Mouse (Mus musculus): Measurements from ENCODE around the gene Cnbd2.

Gene Cnbd2

GRCm38 (mm10) chr2:156348812-156349211 is 36.7 kb downstream of the Cnbd2 start:
- peaks cover 18% of the 10 kb centered on the region for H3K4me1 ChIP-seq (replicated peaks; ENCODE audit: low read depth, low read length)
- peaks cover 16% of the 10 kb centered on the region for H3K27me3 ChIP-seq (ENCODE audit: insufficient read depth, low read length)
- no peaks in the 10 kb centered on the region for H3K9me3 ChIP-seq (ENCODE audit: low read length)
- H3K4me3 ChIP-seq (replicated peaks; ENCODE audit: low read length) = no peak overlapping the region
- no peaks in the 10 kb centered on the region for H3K36me3 ChIP-seq (ENCODE audit: insufficient read depth, low read length)
- no peak for TF ChIP-seq POU5F1 (IDR thresholded peaks at IDR 0.05; ENCODE audit: borderline replicate concordance, low read length)
- TF ChIP-seq NANOG (IDR thresholded peaks at IDR 0.05; ENCODE audit: borderline replicate concordance, low read length) = no peak
- no peak for TF ChIP-seq CTCF (conservative IDR thresholded peaks at IDR 0.05; ENCODE audit: low read length)

- H3K4me1 ChIP-seq (replicated peaks; ENCODE audit: low read depth, low read length) = peaks cover 14% of the 10 kb centered on the region
- H3K4me3 ChIP-seq (replicated peaks; ENCODE audit: low read length) = no peak overlapping the region
- peaks cover 16% of the 10 kb centered on the region for H3K27me3 ChIP-seq (ENCODE audit: insufficient read depth, low read length)
- H3K36me3 ChIP-seq (ENCODE audit: insufficient read depth, low read length) = no peaks in the 10 kb centered on the region
- H3K9me3 ChIP-seq (ENCODE audit: low read length) = no peaks in the 10 kb centered on the region
- TF ChIP-seq CTCF (conservative IDR thresholded peaks at IDR 0.05; ENCODE audit: low read length) (no peak), NANOG (IDR thresholded peaks at IDR 0.05; ENCODE audit: borderline replicate concordance, low read length) (no peak), POU5F1 (IDR thresholded peaks at IDR 0.05; ENCODE audit: borderline replicate concordance, low read length) (no peak)
These were observed 37.3 kb downstream of the Cnbd2 start for GRCm38 (mm10) chr2:156349286-156349848.

- Histone ChIP-seq H3K4me1 (replicated peaks; ENCODE audit: low read depth, low read length) (0 out of 2 replicates have a peak, but pooled peaks cover 7% of the 10 kb centered on the region), H3K4me3 (replicated peaks; ENCODE audit: low read length) (no peak overlapping the region), H3K36me3 (ENCODE audit: insufficient read depth, low read length) (no peaks in the 10 kb centered on the region), H3K27me3 (ENCODE audit: insufficient read depth, low read length) (peaks cover 16% of the 10 kb centered on the region), H3K9me3 (ENCODE audit: low read length) (no peaks in the 10 kb centered on the region)
- TF ChIP-seq NANOG (IDR thresholded peaks at IDR 0.05; ENCODE audit: borderline replicate concordance, low read length) = no peak
- no peak for TF ChIP-seq POU5F1 (IDR thresholded peaks at IDR 0.05; ENCODE audit: borderline replicate concordance, low read length)
- TF ChIP-seq CTCF (conservative IDR thresholded peaks at IDR 0.05; ENCODE audit: low read length) = peak; percentile 83
These were observed 39.1 kb downstream of the Cnbd2 start for GRCm38 (mm10) chr2:156351243-156351642.

GRCm38 (mm10) chr2:156352413-156353165 is 40.5 kb downstream of the Cnbd2 start:
- Histone ChIP-seq H3K27me3 (ENCODE audit: insufficient read depth, low read length) (peaks cover 16% of the 10 kb centered on the region), H3K4me1 (replicated peaks; ENCODE audit: low read depth, low read length) (0 out of 2 replicates have a peak, but pooled peaks cover 7% of the 10 kb centered on the region), H3K9me3 (ENCODE audit: low read length) (no peaks in the 10 kb centered on the region), H3K36me3 (ENCODE audit: insufficient read depth, low read length) (no peaks in the 10 kb centered on the region), H3K4me3 (replicated peaks; ENCODE audit: low read length) (no peak overlapping the region)
- TF ChIP-seq CTCF (conservative IDR thresholded peaks at IDR 0.05; ENCODE audit: low read length) (no peak), POU5F1 (IDR thresholded peaks at IDR 0.05; ENCODE audit: borderline replicate concordance, low read length) (no peak), NANOG (IDR thresholded peaks at IDR 0.05; ENCODE audit: borderline replicate concordance, low read length) (no peak)

- no peak for TF ChIP-seq NANOG (IDR thresholded peaks at IDR 0.05; ENCODE audit: borderline replicate concordance, low read length)
- TF ChIP-seq CTCF (conservative IDR thresholded peaks at IDR 0.05; ENCODE audit: low read length) = no peak
- TF ChIP-seq POU5F1 (IDR thresholded peaks at IDR 0.05; ENCODE audit: borderline replicate concordance, low read length) = no peak
- Histone ChIP-seq H3K4me1 (replicated peaks; ENCODE audit: low read depth, low read length) (0 out of 2 replicates have a peak, but pooled peaks cover 7% of the 10 kb centered on the region), H3K27me3 (ENCODE audit: insufficient read depth, low read length) (peaks cover 16% of the 10 kb centered on the region), H3K4me3 (replicated peaks; ENCODE audit: low read length) (no peak overlapping the region), H3K36me3 (ENCODE audit: insufficient read depth, low read length) (no peaks in the 10 kb centered on the region), H3K9me3 (ENCODE audit: low read length) (no peaks in the 10 kb centered on the region)
These were observed 41.2 kb downstream of the Cnbd2 start for GRCm38 (mm10) chr2:156353265-156353692.

GRCm38 (mm10) chr2:156356031-156356430 is 43.9 kb downstream of the Cnbd2 start:
- no peaks in the 10 kb centered on the region for H3K27me3 ChIP-seq (ENCODE audit: insufficient read depth, low read length)
- H3K9me3 ChIP-seq (ENCODE audit: low read length) = no peaks in the 10 kb centered on the region
- no peak overlapping the region for H3K4me3 ChIP-seq (replicated peaks; ENCODE audit: low read length)
- 0 out of 2 replicates have a peak, but pooled peaks cover 7% of the 10 kb centered on the region for H3K4me1 ChIP-seq (replicated peaks; ENCODE audit: low read depth, low read length)
- TF ChIP-seq CTCF (conservative IDR thresholded peaks at IDR 0.05; ENCODE audit: low read length) (no peak), NANOG (IDR thresholded peaks at IDR 0.05; ENCODE audit: borderline replicate concordance, low read length) (no peak), POU5F1 (IDR thresholded peaks at IDR 0.05; ENCODE audit: borderline replicate concordance, low read length) (no peak)
- H3K36me3 ChIP-seq (ENCODE audit: insufficient read depth, low read length) = no peaks in the 10 kb centered on the region

GRCm38 (mm10) chr2:156368465-156368864 is 56.4 kb downstream of the Cnbd2 start:
- no peak for TF ChIP-seq POU5F1 (IDR thresholded peaks at IDR 0.05; ENCODE audit: borderline replicate concordance, low read length)
- TF ChIP-seq CTCF (conservative IDR thresholded peaks at IDR 0.05; ENCODE audit: low read length) = no peak
- no peak for TF ChIP-seq NANOG (IDR thresholded peaks at IDR 0.05; ENCODE audit: borderline replicate concordance, low read length)
- no peaks in the 10 kb centered on the region for H3K9me3 ChIP-seq (ENCODE audit: low read length)
- H3K27me3 ChIP-seq (ENCODE audit: insufficient read depth, low read length) = no peaks in the 10 kb centered on the region
- 0 out of 2 replicates have a peak, but pooled peaks cover 4% of the 10 kb centered on the region for H3K4me1 ChIP-seq (replicated peaks; ENCODE audit: low read depth, low read length)
- no peaks in the 10 kb centered on the region for H3K36me3 ChIP-seq (ENCODE audit: insufficient read depth, low read length)
- no peak overlapping the region for H3K4me3 ChIP-seq (replicated peaks; ENCODE audit: low read length)

GRCm38 (mm10) chr2:156370896-156371295 is 58.8 kb downstream of the Cnbd2 start:
- no peak overlapping the region for H3K4me3 ChIP-seq (replicated peaks; ENCODE audit: low read length)
- no peaks in the 10 kb centered on the region for H3K9me3 ChIP-seq (ENCODE audit: low read length)
- TF ChIP-seq CTCF (conservative IDR thresholded peaks at IDR 0.05; ENCODE audit: low read length) = no peak
- TF ChIP-seq POU5F1 (IDR thresholded peaks at IDR 0.05; ENCODE audit: borderline replicate concordance, low read length) = no peak
- no peak for TF ChIP-seq NANOG (IDR thresholded peaks at IDR 0.05; ENCODE audit: borderline replicate concordance, low read length)
- no peaks in the 10 kb centered on the region for H3K27me3 ChIP-seq (ENCODE audit: insufficient read depth, low read length)
- H3K36me3 ChIP-seq (ENCODE audit: insufficient read depth, low read length) = no peaks in the 10 kb centered on the region
- H3K4me1 ChIP-seq (replicated peaks; ENCODE audit: low read depth, low read length) = no peaks in the 10 kb centered on the region
